Mouse (Mus musculus) adrenal gland, adult 8-10 months (tissue): ENCODE results near the gene Anks4b. TPM values are rescaled to one million over a fixed set of nuclear protein-coding genes. Genes with fewer than 3 reads are reported as not detected.
A peak's percentile ranks its signal among the peaks of the same experiment; 100 is the strongest.

ENCODE experiments used
- DNase-seq: peaks from one replicate; pipeline ENCODE4 v3.0.0; 2022
- total RNA-seq, 4 experiments: library from RNA; stranded (reverse); gene quantifications; 2 replicates each; pipeline ENCODE4 v1.2.4; 2022

The Anks4b gene
- total RNA-seq = under 1 TPM; 0.07 to 0.49 (median 0.37) TPM

GRCm38 (mm10) chr7:120173603-120174244 is at the start of gene Anks4b:
TSS of gene Anks4b (plus strand) at chr7:120173858.
- no peak for DNase-seq

- DNase-seq = peak; percentile 48
These were observed 48.8 kb upstream of the Anks4b start for GRCm38 (mm10) chr7:120124844-120125243.

GRCm38 (mm10) chr7:120126976-120127685 is 46.5 kb upstream of the Anks4b start:
- DNase-seq = no peak

GRCm38 (mm10) chr7:120127686-120128059 is 46.0 kb upstream of the Anks4b start:
- no peak for DNase-seq

- no peak for DNase-seq
These were observed 44.7 kb upstream of the Anks4b start for GRCm38 (mm10) chr7:120128951-120129350.

GRCm38 (mm10) chr7:120142743-120143142 is 30.9 kb upstream of the Anks4b start:
- no peak for DNase-seq

GRCm38 (mm10) chr7:120145191-120145590 is 28.5 kb upstream of the Anks4b start, which contains the start of gene Zp2:
TSS of gene Zp2 (minus strand) at chr7:120145291.
- no peak for DNase-seq

- no peak for DNase-seq
These were observed 23.4 kb upstream of the Anks4b start for GRCm38 (mm10) chr7:120150257-120150656.

GRCm38 (mm10) chr7:120150898-120151297 is 22.8 kb upstream of the Anks4b start:
- no peak for DNase-seq

- DNase-seq = no peak
These were observed 16.7 kb upstream of the Anks4b start for GRCm38 (mm10) chr7:120156841-120157409.

- no peak for DNase-seq
These were observed 16.0 kb upstream of the Anks4b start for GRCm38 (mm10) chr7:120157575-120158061.

- DNase-seq = no peak
These were observed 15.5 kb upstream of the Anks4b start for GRCm38 (mm10) chr7:120158121-120158613.

- no peak for DNase-seq
These were observed 9.9 kb upstream of the Anks4b start for GRCm38 (mm10) chr7:120163581-120164251.

GRCm38 (mm10) chr7:120172188-120172700 is 1.4 kb upstream of the Anks4b start:
- DNase-seq = no peak

GRCm38 (mm10) chr7:120174723-120175504 is 1.3 kb downstream of the Anks4b start:
- no peak for DNase-seq

- no peak for DNase-seq
These were observed 4.0 kb downstream of the Anks4b start for GRCm38 (mm10) chr7:120177611-120178010.

- no peak for DNase-seq
These were observed 5.3 kb downstream of the Anks4b start for GRCm38 (mm10) chr7:120178935-120179334.

- DNase-seq = no peak
These were observed 6.9 kb downstream of the Anks4b start for GRCm38 (mm10) chr7:120180547-120180946.

- no peak for DNase-seq
These were observed 8.0 kb downstream of the Anks4b start for GRCm38 (mm10) chr7:120181401-120182230.

- DNase-seq = no peak
These were observed 9.2 kb downstream of the Anks4b start for GRCm38 (mm10) chr7:120182891-120183290.

- DNase-seq = no peak
These were observed 15.3 kb downstream of the Anks4b start for GRCm38 (mm10) chr7:120188946-120189345.
